Mouse (Mus musculus): ENCODE data around the gene Gm9913. TPM values are rescaled to one million over a fixed set of nuclear protein-coding genes. Genes with fewer than 3 reads are reported as not detected.

Gene Gm9913
- polyA plus RNA-seq, 1 experiment from 2014 or later = not detected

DNA sequence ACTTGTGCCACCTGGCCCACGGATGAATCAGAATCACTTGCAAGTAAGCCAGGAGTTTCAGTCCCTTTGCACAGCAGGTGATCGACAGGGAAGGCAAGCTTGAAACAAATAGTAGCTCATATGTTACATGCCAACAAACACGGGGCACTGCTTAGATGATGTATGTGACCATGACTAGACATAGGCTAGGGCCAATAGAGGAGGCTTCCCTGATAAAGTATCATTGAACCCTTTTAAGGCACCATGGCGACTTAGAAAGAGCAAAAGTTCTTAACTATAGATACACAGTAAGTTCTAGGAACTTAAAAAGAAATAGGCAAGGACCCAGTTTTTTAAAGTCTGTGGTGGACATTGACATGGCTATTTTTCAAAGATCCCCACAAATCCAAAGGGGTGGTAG, 3.0 kb downstream of the Gm9913 start, which contains the start of gene Fbn1:
Gene Fbn1 (minus strand): TSS at position 101 of the 400 bp plus-strand sequence.
- H3K4me3 ChIP-seq (ENCODE audit: low read depth, low read length) = no peak within 1 kb of the TSS
- 59% methylated on average over 4 of the region's 4 CpGs for WGBS (ENCODE audit: insufficient replicate concordance)
- no peaks in the 10 kb centered on the region for H3K4me1 ChIP-seq (ENCODE audit: control insufficient read depth, low read depth, low read length)
- no peak within 1 kb of the TSS for H3K27ac ChIP-seq (ENCODE audit: low read length)
- H3K36me3 ChIP-seq (ENCODE audit: control insufficient read depth, insufficient read depth) = no peaks in the 10 kb centered on the region
- H3K9me3 ChIP-seq (replicated peaks; ENCODE audit: control insufficient read depth, low read length) = no peaks in the 10 kb centered on the region
- H3K27me3 ChIP-seq (ENCODE audit: control insufficient read depth, insufficient read depth, low read depth, low read length) = peaks cover 41% of the 10 kb centered on the region
- H3K4me2 ChIP-seq (ENCODE audit: low read depth, low read length) = no peak within 1 kb of the TSS
- ATAC-seq (ENCODE audit: low read depth) = no peak
- no peak within 1 kb of the TSS for H3K9ac ChIP-seq (ENCODE audit: low read depth, low read length)

DNA sequence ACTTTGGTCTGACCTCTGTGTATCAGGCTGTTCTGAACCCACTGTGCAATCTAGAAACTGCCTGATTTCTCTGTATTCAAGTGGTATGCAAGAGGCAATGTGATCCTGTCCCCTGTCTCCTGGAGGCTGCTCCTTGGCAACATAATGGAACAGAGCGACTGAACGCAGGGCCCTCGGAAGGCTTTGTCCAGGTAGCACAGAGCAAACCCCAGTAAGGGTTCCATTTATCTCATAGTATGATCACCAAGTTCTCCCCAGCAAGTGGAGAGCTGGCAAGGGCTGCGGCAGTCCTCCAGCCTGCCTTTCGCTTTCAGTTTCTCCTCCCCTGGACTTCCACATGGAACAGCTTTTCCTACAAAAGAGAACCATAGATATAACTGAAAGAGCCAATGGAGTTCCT, 3.5 kb downstream of the Gm9913 start:
- Histone ChIP-seq H3K4me1 (ENCODE audit: control insufficient read depth, low read depth, low read length) (no peaks in the 10 kb centered on the region), H3K4me3 (ENCODE audit: low read depth, low read length) (no peak overlapping the region), H3K27me3 (ENCODE audit: control insufficient read depth, insufficient read depth, low read depth, low read length) (peaks cover 41% of the 10 kb centered on the region), H3K4me2 (ENCODE audit: low read depth, low read length) (no peak overlapping the region), H3K9ac (ENCODE audit: low read depth, low read length) (no peak overlapping the region), H3K36me3 (ENCODE audit: control insufficient read depth, insufficient read depth) (no peaks in the 10 kb centered on the region), H3K27ac (ENCODE audit: low read length) (no peak overlapping the region), H3K9me3 (replicated peaks; ENCODE audit: control insufficient read depth, low read length) (no peaks in the 10 kb centered on the region)
- WGBS (ENCODE audit: insufficient replicate concordance) = 67% methylated on average over 5 of the region's 5 CpGs
- no peak for ATAC-seq (ENCODE audit: low read depth)

DNA sequence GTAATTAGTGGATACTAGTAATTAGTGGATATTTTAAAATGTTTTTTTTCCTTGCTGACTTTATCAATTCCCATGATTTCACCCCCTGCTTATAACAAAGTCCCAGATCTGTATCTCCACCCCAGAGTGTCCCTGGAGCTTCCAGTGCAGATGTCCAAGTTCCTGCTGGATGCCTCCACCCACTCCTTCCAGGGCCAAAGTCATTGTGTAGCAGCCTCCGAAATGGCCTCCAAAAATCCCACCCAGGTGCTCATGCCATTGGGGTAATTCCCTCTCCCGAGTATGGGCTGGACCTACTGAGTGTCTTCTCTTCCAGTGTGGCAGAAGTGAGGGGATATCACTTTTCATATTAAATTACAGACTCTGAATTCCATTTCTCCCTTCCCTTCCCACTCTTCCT, 5.9 kb downstream of the Gm9913 start:
- H3K9ac ChIP-seq (ENCODE audit: low read depth, low read length) = no peak overlapping the region
- H3K4me3 ChIP-seq (ENCODE audit: low read depth, low read length) = no peak overlapping the region
- H3K36me3 ChIP-seq (ENCODE audit: control insufficient read depth, insufficient read depth) = no peaks in the 10 kb centered on the region
- H3K27me3 ChIP-seq (ENCODE audit: control insufficient read depth, insufficient read depth, low read depth, low read length) = peaks cover 27% of the 10 kb centered on the region
- H3K9me3 ChIP-seq (replicated peaks; ENCODE audit: control insufficient read depth, low read length) = no peaks in the 10 kb centered on the region
- no peak overlapping the region for H3K27ac ChIP-seq (ENCODE audit: low read length)
- WGBS (ENCODE audit: insufficient replicate concordance) = 51% methylated on average over 2 of the region's 2 CpGs
- ATAC-seq (ENCODE audit: low read depth) = no peak
- no peaks in the 10 kb centered on the region; the same call in 1 of the 2 replicates for H3K4me1 ChIP-seq (ENCODE audit: control insufficient read depth, low read depth, low read length)
- no peak overlapping the region for H3K4me2 ChIP-seq (ENCODE audit: low read depth, low read length)

DNA sequence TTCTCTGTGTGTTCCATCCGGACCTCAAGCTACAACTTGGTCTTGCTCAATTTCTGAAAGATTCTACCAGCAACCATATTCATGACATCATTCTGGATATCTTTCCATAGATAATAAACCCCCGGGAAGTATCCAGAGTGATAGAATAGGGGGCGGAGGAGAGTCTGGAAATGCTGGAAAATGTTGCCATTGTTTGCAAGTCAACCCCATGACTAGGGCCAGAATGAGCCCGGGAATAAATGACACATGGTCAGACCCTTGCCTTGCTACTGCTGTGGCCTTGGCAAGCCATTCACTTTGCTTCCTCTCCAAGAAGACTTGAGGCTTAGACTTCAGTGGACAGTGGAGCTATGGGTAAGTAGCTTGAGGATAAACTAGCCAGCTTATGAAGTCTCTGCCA, 7.0 kb downstream of the Gm9913 start:
- no peak for ATAC-seq (ENCODE audit: low read depth)
- peaks cover 15% of the 10 kb centered on the region for H3K27me3 ChIP-seq (ENCODE audit: control insufficient read depth, insufficient read depth, low read depth, low read length)
- no peak overlapping the region for H3K9ac ChIP-seq (ENCODE audit: low read depth, low read length)
- no peak overlapping the region for H3K27ac ChIP-seq (ENCODE audit: low read length)
- peaks cover 6% of the 10 kb centered on the region; the same call in 1 of the 2 replicates for H3K4me1 ChIP-seq (ENCODE audit: control insufficient read depth, low read depth, low read length)
- no peaks in the 10 kb centered on the region for H3K9me3 ChIP-seq (replicated peaks; ENCODE audit: control insufficient read depth, low read length)
- H3K36me3 ChIP-seq (ENCODE audit: control insufficient read depth, insufficient read depth) = no peaks in the 10 kb centered on the region
- no peak overlapping the region for H3K4me2 ChIP-seq (ENCODE audit: low read depth, low read length)
- 53% methylated on average over 4 of the region's 4 CpGs for WGBS (ENCODE audit: insufficient replicate concordance)
- H3K4me3 ChIP-seq (ENCODE audit: low read depth, low read length) = no peak overlapping the region

DNA sequence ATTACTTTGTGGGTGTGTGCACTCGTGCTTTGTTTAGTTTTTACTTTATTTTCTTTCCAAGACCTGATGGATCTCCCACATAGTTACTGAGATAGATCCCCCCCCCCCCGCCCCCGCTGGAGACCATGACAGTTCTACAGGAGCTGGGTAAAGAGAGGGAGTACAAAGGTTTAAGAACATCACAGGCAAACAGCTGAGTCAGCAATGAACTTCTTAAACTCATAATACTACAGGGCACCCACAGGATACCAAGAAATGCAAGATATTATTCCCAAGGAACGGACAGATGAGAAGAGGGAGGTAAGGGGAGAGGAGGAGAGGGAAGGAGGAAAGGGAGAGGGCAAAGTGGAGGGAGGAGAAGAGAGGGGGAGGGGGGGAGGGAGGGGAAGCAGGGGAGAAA, 7.7 kb downstream of the Gm9913 start:
- no peak overlapping the region for H3K27ac ChIP-seq (ENCODE audit: low read length)
- no peaks in the 10 kb centered on the region for H3K9me3 ChIP-seq (replicated peaks; ENCODE audit: control insufficient read depth, low read length)
- H3K4me2 ChIP-seq (ENCODE audit: low read depth, low read length) = no peak overlapping the region
- no peaks in the 10 kb centered on the region for H3K36me3 ChIP-seq (ENCODE audit: control insufficient read depth, insufficient read depth)
- H3K4me3 ChIP-seq (ENCODE audit: low read depth, low read length) = no peak overlapping the region
- H3K4me1 ChIP-seq (ENCODE audit: control insufficient read depth, low read depth, low read length) = peaks cover 6% of the 10 kb centered on the region; the same call in 1 of the 2 replicates
- ATAC-seq (ENCODE audit: low read depth) = no peak
- H3K27me3 ChIP-seq (ENCODE audit: control insufficient read depth, insufficient read depth, low read depth, low read length) = peaks cover 9% of the 10 kb centered on the region
- 58% methylated on average over 4 of the region's 4 CpGs for WGBS (ENCODE audit: insufficient replicate concordance)
- no peak overlapping the region for H3K9ac ChIP-seq (ENCODE audit: low read depth, low read length)

DNA sequence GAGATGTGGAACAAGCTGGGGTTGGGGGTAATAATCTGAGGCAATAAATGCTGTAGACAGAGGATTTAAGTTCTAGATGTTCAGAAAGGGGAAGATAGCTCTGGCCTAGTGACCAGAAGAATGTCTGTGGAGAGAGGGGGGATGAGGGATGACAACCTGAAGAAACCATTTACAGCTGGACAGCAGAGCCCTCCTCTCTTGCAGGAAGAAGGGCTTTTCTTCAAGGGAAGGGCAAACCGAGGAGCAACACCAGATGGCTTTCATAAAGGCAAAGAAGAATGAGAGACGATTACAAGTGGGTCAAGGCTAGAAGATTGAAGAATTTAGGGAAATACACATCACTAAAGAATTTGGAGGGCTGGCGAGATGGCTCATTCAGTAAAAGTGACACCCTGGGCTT, 9.5 kb downstream of the Gm9913 start:
- H3K36me3 ChIP-seq (ENCODE audit: control insufficient read depth, insufficient read depth) = no peaks in the 10 kb centered on the region
- no peaks in the 10 kb centered on the region for H3K27me3 ChIP-seq (ENCODE audit: control insufficient read depth, insufficient read depth, low read depth, low read length)
- H3K4me1 ChIP-seq (ENCODE audit: control insufficient read depth, low read depth, low read length) = peaks cover 6% of the 10 kb centered on the region; the same call in 1 of the 2 replicates
- H3K9ac ChIP-seq (ENCODE audit: low read depth, low read length) = no peak overlapping the region
- H3K4me3 ChIP-seq (ENCODE audit: low read depth, low read length) = no peak overlapping the region
- H3K27ac ChIP-seq (ENCODE audit: low read length) = no peak overlapping the region
- H3K9me3 ChIP-seq (replicated peaks; ENCODE audit: control insufficient read depth, low read length) = no peaks in the 10 kb centered on the region
- ATAC-seq (ENCODE audit: low read depth) = no peak
- no peak overlapping the region for H3K4me2 ChIP-seq (ENCODE audit: low read depth, low read length)
- 53% methylated on average over 3 of the region's 3 CpGs for WGBS (ENCODE audit: insufficient replicate concordance)

DNA sequence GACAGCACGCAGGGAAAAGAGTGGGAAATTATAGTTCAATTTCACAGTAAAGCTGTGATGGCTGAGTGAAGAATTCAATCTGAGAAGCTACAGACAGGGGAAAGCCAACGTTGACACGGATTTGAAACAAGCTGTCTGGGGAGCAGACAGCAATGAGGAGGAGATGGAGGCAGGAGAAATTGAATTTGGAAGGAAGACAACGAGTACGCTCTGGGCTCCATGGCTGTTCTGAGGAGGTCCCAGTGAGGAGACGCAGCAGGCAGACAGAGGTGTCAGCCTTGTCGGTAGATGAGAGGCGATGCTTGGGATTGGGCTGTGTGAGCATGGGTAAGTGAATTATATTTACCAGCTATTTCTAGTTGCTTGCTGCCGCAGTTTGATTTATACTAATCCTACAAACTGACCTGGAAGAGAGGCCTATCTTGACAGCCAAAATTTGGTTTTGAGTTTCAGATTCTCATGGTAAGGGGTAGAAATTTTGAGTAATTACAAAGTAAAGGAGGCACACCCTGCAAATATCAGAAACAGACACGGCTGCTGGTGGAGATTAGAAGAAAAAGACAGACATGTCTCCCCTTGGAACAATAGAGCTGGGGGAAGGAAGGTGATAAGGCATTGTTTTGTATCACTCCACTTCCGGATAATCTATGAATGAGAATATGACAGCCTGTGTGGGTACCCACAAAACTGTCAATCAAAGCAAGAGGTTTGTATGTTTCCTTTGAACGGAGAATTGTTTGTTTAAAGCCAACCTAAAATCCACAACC, 10.6 kb downstream of the Gm9913 start:
- no peak overlapping the region for H3K4me2 ChIP-seq (ENCODE audit: low read depth, low read length)
- H3K27ac ChIP-seq (ENCODE audit: low read length) = no peak overlapping the region
- H3K36me3 ChIP-seq (ENCODE audit: control insufficient read depth, insufficient read depth) = no peaks in the 10 kb centered on the region
- H3K4me1 ChIP-seq (ENCODE audit: control insufficient read depth, low read depth, low read length) = peaks cover 6% of the 10 kb centered on the region; the same call in 1 of the 2 replicates
- H3K4me3 ChIP-seq (ENCODE audit: low read depth, low read length) = no peak overlapping the region
- no peak overlapping the region for H3K9ac ChIP-seq (ENCODE audit: low read depth, low read length)
- H3K9me3 ChIP-seq (replicated peaks; ENCODE audit: control insufficient read depth, low read length) = no peaks in the 10 kb centered on the region
- ATAC-seq (ENCODE audit: low read depth) = peak; percentile 41; the same call in 1 of the 2 replicates
- 35% methylated on average over 12 of the region's 12 CpGs for WGBS (ENCODE audit: insufficient replicate concordance)
- H3K27me3 ChIP-seq (ENCODE audit: control insufficient read depth, insufficient read depth, low read depth, low read length) = no peaks in the 10 kb centered on the region

DNA sequence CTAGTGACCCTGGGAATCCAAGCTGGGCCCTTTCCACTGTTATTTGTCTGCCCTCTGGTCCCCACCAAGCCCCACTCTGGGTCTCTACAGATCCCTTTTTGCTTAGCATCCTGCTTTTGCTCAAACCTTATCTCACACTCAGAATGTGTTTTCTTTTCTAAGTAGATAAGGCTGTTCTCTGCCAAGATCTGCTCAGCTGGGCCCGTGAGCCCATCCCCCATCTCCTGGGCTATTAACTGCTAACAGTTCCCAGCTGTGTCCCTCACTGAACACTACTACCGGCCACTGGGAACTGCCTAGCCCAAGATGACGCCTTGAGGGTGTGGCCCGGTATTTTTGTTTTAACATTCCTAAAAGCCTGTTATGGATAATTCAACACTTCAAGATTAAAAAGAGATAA, 11.7 kb downstream of the Gm9913 start:
- H3K9ac ChIP-seq (ENCODE audit: low read depth, low read length) = no peak overlapping the region
- no peak overlapping the region for H3K4me2 ChIP-seq (ENCODE audit: low read depth, low read length)
- peak; percentile 81 for ATAC-seq (ENCODE audit: low read depth)
- no peaks in the 10 kb centered on the region for H3K9me3 ChIP-seq (replicated peaks; ENCODE audit: control insufficient read depth, low read length)
- no peak overlapping the region for H3K4me3 ChIP-seq (ENCODE audit: low read depth, low read length)
- peaks cover 6% of the 10 kb centered on the region; the same call in 1 of the 2 replicates for H3K4me1 ChIP-seq (ENCODE audit: control insufficient read depth, low read depth, low read length)
- no peak overlapping the region for H3K27ac ChIP-seq (ENCODE audit: low read length)
- no peaks in the 10 kb centered on the region for H3K36me3 ChIP-seq (ENCODE audit: control insufficient read depth, insufficient read depth)
- 13% methylated on average over 4 of the region's 4 CpGs for WGBS (ENCODE audit: insufficient replicate concordance)
- H3K27me3 ChIP-seq (ENCODE audit: control insufficient read depth, insufficient read depth, low read depth, low read length) = no peaks in the 10 kb centered on the region

DNA sequence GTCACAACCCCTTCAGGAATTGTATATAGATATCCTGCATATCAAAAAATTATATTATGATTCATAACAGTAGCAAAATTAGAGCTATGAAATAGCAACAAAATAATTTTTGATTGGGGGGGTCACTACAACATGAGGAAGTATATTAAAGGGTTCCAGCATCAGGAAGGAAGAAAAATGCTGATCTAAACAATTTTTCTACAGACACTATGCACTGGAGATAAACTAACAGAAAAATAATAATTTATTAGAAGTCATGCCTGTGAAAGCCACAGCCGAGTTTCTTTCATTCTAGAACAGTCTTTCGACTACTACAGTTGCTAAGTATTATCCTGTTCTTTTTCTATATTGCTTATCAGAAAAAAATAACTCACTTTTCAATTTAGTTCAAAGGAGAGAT, 20.6 kb downstream of the Gm9913 start:
- H3K27ac ChIP-seq (ENCODE audit: low read length) = no peak overlapping the region
- H3K9me3 ChIP-seq (replicated peaks; ENCODE audit: control insufficient read depth, low read length) = no peaks in the 10 kb centered on the region

More for the DNA sequence above, 20.6 kb downstream of the Gm9913 start:
- Histone ChIP-seq H3K4me3 (ENCODE audit: low read depth, low read length) (no peak overlapping the region), H3K9ac (ENCODE audit: low read depth, low read length) (no peak overlapping the region), H3K4me2 (ENCODE audit: low read depth, low read length) (no peak overlapping the region), H3K4me1 (ENCODE audit: control insufficient read depth, low read depth, low read length) (no peaks in the 10 kb centered on the region), H3K27me3 (ENCODE audit: control insufficient read depth, insufficient read depth, low read depth, low read length) (no peaks in the 10 kb centered on the region), H3K36me3 (ENCODE audit: control insufficient read depth, insufficient read depth) (no peaks in the 10 kb centered on the region)
- ATAC-seq (ENCODE audit: low read depth) = no peak
- 58% methylated on average over 2 of the region's 2 CpGs for WGBS (ENCODE audit: insufficient replicate concordance)
